Mouse (Mus musculus) cortical plate, adult 2 months (tissue): ENCODE measurements around the gene Ak5.

Experiments
- CTCF ChIP-seq: fragments of 200-500 bp; IDR thresholded peaks from 2 replicates; pipeline ENCODE4 v1.5.1; 2011; ENCODE audit warnings: mild to moderate bottlenecking, control low read depth, low read length; ENCODE audit not compliant: insufficient read depth; ENCODE audit errors: extremely low read depth
- POLR2A ChIP-seq: fragments of 200-500 bp; IDR thresholded peaks from 2 replicates; pipeline ENCODE4 v1.6.1; 2011; ENCODE audit warnings: mild to moderate bottlenecking, low read length, control low read depth; ENCODE audit not compliant: insufficient read depth; ENCODE audit errors: extremely low read depth

DNA sequence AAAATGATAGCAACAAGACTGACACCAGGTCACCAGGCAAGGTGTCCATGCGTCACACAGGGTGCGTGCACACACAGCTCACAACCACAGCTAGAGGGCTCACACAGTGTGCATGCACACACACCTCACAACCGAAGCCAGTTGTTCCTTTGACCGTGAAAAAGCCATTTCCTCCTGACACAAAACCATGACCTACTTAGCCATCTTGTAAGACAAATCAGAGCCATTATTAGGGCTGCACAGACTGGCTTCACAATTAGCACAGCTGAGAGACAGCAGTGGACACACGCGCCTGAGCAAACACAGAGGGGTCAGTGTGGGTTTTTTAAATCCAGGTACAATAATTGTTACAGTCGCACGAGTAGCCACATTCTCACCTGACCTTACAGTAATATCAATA, 115.5 kb downstream of the Ak5 start:
- TF ChIP-seq CTCF (no peak), POLR2A (no peak)
